Mouse (Mus musculus) adrenal gland, postnatal 14 days (tissue): ENCODE data around the gene Ggn. TPM values are rescaled to one million over a fixed set of nuclear protein-coding genes. Genes with fewer than 3 reads are reported as not detected.
A peak's percentile ranks its signal among the peaks of the same experiment; 100 is the strongest.
"Not testable (repeated sequence)": the region's sequence is repeated elsewhere in the genome, so short reads cannot be mapped to it uniquely, and the experiment has no call there.

Experiments
- DNase-seq: peaks from one replicate; pipeline ENCODE4 v3.0.0; 2021; ENCODE audit warnings: mixed read lengths
- total RNA-seq: library from RNA; stranded (reverse); gene quantifications from 2 replicates; pipeline ENCODE4 v1.2.3, GENCODE M21; 2021

Gene Ggn
- total RNA-seq, 1 experiment from 2014 or later = 1.1 TPM

DNA sequence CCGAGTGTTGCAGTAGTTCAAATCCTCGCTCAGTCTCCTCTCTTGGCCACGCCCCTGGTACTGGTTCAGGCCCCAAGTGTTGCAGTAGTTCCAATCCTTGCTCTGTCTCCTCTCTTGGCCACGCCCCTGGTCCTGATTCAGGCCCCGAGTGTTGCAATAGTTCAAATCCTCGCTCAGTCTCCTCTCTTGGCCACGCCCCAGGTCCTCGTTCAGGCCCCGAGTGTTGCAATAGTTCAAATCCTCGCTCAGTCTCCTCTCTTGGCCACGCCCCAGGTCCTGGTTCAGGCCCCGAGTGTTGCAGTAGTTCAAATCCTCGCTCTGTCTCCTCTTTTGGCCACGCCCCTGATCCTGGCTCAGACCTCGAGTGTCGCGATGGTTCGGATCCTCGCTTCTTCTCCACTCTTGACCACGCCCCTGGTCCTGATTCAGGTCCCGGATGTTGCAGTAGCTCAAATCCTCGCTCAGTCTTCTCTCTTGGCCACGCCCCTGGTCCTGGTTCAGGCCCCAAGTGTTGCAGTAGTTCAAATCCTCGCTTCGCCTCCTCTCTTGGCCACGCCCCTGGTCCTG is 42.3 kb downstream of the Ggn start:
- peak; percentile 24 for DNase-seq

DNA sequence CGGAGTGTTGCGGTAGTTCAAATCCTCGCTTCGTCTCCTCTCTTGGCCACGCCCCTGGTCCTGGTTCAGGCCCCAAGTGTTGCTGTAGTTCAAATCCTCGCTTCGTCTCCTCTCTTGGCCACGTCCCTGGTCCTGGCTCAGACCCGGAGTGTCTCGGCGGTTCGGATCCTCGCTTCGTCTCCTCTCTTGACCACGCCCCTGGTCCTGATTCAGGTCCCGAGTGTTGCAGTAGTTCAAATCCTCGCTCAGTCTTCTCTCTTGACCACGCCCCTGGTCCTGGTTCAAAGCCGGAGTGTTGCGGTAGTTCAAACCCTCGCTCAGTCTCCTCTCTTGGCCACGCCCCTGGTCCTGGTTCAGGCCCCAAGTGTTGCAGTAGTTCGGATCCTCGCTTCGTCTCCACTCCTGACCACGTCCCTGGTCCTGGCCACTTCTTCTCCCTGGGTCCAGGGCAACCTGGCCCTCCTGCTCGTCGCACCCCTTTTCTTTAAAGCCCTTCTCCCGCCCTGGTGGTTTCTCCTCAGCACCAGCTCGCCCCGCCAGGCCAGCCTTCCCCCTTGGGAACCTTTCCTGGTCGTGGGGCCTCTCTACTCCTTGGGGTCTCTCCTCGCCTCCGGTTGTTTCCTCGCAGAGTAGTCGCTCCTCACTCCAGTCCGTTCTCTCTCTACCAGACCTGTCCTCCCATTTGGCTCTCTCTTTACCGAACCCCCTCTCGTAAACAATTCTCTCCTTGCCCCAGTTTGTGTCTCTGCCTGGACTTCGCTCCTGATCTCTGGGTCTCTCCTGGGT is 43.0 kb downstream of the Ggn start:
- DNase-seq = not testable (repeated sequence)

DNA sequence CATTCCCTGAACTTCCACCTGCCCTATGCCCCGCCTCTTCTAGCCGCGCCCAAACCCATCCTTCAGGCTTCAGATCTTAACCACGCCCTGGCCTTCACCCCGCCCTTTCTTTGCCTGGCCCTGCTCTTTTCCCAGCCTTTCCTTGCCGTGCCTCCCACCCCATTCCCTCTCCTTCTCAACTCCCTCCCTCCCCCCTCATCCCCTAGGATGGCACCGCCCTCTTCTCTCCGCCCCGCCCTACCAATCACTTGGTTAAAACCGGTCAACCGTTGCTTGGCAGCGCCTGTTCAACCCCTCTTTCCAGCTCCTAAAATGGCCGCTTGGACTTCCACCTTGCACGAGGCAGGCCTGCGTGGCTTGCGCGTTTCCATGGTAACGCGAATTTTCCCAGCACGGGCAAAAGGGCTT is 43.7 kb downstream of the Ggn start, which contains the start of gene Catsperg1:
Gene Catsperg1 (minus strand): TSS at position 361 of the 408 bp plus-strand sequence.
- peak; percentile 15 for DNase-seq

DNA sequence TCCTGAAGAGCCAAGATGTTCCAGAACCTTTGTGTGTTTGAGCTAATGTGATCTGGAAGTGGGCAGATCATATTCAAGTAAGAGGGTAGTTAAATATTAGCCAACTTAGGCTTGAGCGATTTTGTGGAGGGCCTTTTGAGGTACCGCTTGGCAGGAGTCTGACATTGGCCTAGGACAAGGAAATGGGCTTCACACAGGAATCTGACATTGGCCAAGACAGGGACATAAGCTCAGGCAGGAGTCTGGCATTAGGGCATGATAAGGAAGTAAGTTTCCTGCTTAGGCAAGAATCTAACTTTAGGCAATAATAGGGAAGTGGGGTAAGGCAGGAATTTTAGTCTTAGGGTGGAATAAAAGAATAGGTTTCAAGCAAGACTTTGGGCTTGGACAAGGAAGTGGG is 44.2 kb downstream of the Ggn start:
- no peak for DNase-seq

DNA sequence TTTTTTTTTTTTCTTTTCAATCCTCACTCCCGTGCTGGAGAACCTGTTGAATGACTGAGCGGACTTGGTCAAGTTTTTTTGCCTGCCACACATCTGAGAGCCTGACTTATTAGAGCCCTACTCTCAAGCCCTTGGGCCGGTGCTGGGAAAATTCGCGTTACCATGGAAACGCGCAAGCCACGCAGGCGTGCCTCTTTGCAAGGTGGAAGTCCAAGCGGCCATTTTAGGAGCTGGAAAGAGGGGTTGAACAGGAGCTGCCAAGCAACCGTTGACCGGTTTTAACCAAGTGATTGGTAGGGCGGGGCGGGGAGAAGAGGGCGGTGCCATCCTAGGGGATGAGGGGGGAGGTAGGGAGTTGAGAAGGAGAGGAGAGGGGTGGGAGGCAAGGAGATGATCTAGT is 44.8 kb downstream of the Ggn start:
- DNase-seq = no peak

Other genes with a start within 250 kb of the Ggn start
- 271 and 282 TPM in 2 replicates for gene Actn4, start 207.9 kb upstream of the Ggn start, total RNA-seq
- 233 and 240 TPM in 2 replicates for gene Eif3k, start 188.3 kb upstream of the Ggn start, total RNA-seq
- 1.8 and 7.9 TPM in 2 replicates for gene Map4k1, start 188.2 kb upstream of the Ggn start, total RNA-seq
- gene Ryr1, start 45.0 kb upstream of the Ggn start, total RNA-seq = 0.11 and 0.19 TPM in 2 replicates
- gene Rasgrp4, start 35.4 kb upstream of the Ggn start, total RNA-seq = 1.8 and 2.2 TPM in 2 replicates
- 8.0 and 15.8 TPM in 2 replicates for gene Fam98c, start 14.0 kb upstream of the Ggn start, total RNA-seq
- 6.6 and 6.9 TPM in 2 replicates for gene Spred3, start 201 bp downstream of the Ggn start, total RNA-seq
- gene Psmd8, start 10.5 kb downstream of the Ggn start, total RNA-seq = 212 and 215 TPM in 2 replicates
- gene Catsperg1, start 43.8 kb downstream of the Ggn start, total RNA-seq = 0.63 and 0.79 TPM in 2 replicates
- 3.0 and 4.1 TPM in 2 replicates for gene Kcnk6, start 62.3 kb downstream of the Ggn start, total RNA-seq
- gene Yif1b, start 68.1 kb downstream of the Ggn start, total RNA-seq = 77.1 and 81.0 TPM in 2 replicates
- 2.4 and 2.7 TPM in 2 replicates for gene 2200002D01Rik, start 78.3 kb downstream of the Ggn start, total RNA-seq
- gene Spint2, start 111.7 kb downstream of the Ggn start, total RNA-seq = 29.0 and 31.5 TPM in 2 replicates
- 10.9 and 12.4 TPM in 2 replicates for gene Ppp1r14a, start 119.1 kb downstream of the Ggn start, total RNA-seq
- gene Dpf1, start 133.7 kb downstream of the Ggn start, total RNA-seq = 1.8 and 2.4 TPM in 2 replicates